Mouse (Mus musculus) frontal cortex, adult (tissue): ENCODE measurements around the gene Usf2.

Experiments
- ATAC-seq: cut with Nextera tagmentation; 2 replicates; pipeline ENCODE4 v1.9.2; 2017; ENCODE audit warnings: mild to moderate bottlenecking, moderate library complexity, mixed read lengths; ENCODE audit not compliant: low TSS enrichment

Usf2 gene

GRCm38 (mm10) chr7:30916713-30917112 lies 39.9 kb downstream of the Usf2 start:
- peak; percentile 44; the same call in 1 of the 2 replicates for ATAC-seq

GRCm38 (mm10) chr7:30914732-30915131 lies 41.9 kb downstream of the Usf2 start, which contains the start of gene Mag:
Gene Mag (minus strand): TSS chr7:30914873.
- ATAC-seq, result peak; percentile 44

GRCm38 (mm10) chr7:30909773-30910172 lies 46.8 kb downstream of the Usf2 start:
- ATAC-seq, result no peak

- no peak for ATAC-seq
These were observed 47.6 kb downstream of the Usf2 start for GRCm38 (mm10) chr7:30908992-30909431.

- no peak for ATAC-seq
These were observed 48.2 kb downstream of the Usf2 start for GRCm38 (mm10) chr7:30908277-30908991.

- ATAC-seq, result no peak
These were observed 52.6 kb downstream of the Usf2 start for GRCm38 (mm10) chr7:30904042-30904441.
